Mouse (Mus musculus) embryonic stem cell, embryonic (primary cell): ENCODE data around the gene Dennd2c.

ENCODE experiments used
- CTCF ChIA-PET, 4 experiments: fragments of 300-600 bp in 2 of 4; fragments of 350-600 bp in 2 of 4; sonication (Branson Sonifier 250); formaldehyde crosslinking; loops; one replicate each; lab custom pipeline; 2022; ENCODE audit warnings: inconsistent platforms in 2 of 4; lab: Charles Lee
- POLR2A ChIA-PET, 4 experiments: fragments of 300-600 bp in 2 of 4; fragments of 350-600 bp in 2 of 4; sonication (Branson Sonifier 250); formaldehyde crosslinking; loops; one replicate each; lab custom pipeline; 2022; ENCODE audit warnings: antibody characterized with exemption in 4 of 4, inconsistent platforms in 1 of 4; lab: Charles Lee

The Dennd2c gene

DNA sequence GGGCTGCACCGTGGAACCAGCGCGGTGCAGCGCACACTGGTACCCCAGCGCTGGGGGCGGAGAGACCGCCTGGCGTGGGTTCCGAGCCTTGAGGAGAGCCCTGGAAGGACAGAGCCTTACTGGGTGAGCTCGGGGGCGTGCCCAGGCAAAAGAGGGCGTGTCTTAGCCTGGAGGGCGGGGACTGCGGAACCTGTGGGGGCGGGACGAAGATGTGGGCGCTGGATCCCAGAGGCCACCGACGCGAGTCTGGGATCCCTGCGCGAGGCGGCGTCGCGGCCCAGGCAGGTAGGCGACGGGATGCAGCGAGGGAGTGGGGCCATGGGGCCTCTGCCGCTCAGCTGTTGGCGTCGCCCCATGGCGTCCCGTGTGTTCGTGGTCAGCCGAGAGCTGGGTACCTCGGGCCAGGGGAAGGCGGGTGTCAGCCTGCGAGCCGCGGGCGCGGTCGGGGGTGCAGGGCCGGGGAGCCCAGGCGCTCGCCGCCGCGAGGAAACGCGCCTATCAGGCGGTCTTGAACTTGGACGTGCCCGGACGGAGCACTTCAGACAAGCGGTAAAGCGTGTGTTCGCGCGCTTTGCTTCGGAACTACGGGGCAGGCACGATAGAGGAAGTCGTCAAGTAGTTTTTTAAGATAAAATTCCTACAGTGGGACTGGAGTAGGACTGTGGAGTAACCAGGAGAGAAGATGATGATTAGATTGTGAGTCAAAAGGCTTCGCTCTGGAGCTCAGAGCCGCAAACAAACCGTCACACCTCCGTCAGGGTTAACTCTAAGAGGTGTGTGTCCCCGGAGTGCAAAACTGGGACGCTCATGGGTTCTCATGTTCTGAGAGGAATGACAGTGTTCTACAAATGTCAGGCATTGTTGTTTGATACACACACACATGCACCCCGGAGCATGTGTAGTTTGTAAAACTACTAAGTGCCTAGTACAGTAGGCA lies at the start of gene Dennd2c:
Dennd2c (plus strand) TSS at position 151 of the 937 bp plus-strand sequence.
- ChIA-PET CTCF (interaction anchor here (0.6 to 1.7 kb wide), 10 partner anchors 17 to 1447 kb away, joined by 3 to 6 read pairs (median 4); no protein-coding TSS in a partner anchor), POLR2A (interaction anchor here (0.5 to 18.3 kb wide), 79 partner anchors 7 to 272 kb away, joined by 3 to 486 read pairs (median 6); partner anchors contain the start of genes Bcas2 (in 2 of the 4), Nras (in 2 of the 4), Csde1 (in 1 of the 4) and Trim33 (in 1 of the 4))

DNA sequence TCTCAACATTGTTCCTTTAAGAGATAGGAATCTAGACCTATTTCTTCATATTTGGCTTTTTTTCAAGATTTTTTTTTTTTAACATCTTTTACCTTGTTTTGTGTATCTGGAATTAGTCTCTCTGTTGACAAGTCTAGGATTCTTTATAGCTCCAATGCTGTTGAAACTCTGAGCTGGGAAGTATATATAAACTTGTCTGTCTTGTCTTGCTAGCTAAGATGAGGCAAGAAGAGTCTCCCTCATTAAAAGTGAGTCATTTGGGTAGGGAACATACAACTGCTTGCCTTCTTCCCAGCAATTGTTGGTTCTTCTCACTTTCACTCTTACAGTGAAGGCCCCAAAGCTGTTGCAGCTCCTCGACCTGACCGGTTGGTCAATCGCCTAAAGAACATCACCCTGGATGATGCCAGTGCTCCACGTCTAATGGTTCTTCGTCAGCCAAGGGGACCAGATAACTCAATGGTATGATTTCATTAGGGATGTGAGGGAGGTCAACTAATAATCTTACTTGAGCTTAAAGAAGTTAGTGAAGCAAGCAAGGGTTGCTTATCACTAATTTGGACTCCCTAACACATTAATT lies 46.3 kb upstream of the Dennd2c start:
- POLR2A ChIA-PET, result interaction anchor here in 3 of 4 experiments (0.9 to 6.1 kb wide), 21 partner anchors 7 to 106 kb away, joined by 3 to 73 read pairs (median 4); partner anchors contain the start of gene Csde1 (in 1 of the 3)

DNA sequence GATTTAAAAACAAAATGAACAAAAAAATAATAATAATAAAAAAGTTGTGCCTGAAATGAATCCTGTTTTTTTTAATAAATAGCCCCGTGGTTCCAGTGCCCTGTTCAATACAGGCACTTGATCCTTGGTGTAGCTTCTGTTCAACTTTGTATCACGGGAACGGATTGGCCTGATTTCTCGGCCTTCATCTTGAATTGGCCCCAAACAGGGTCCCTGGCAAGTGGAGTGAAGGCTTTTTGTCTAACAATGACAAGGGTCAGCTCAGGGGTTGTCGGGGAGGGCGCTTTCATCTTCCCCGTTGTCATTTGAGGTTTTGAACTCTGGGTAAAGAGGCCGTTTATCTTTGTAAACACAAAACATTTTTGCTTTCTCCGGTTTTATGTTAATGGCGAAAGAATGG lies 44.7 kb upstream of the Dennd2c start:
- ChIA-PET CTCF (interaction anchor here in 3 of 4 experiments (0.5 to 1.4 kb wide), 3 partner anchors 43 to 398 kb away, joined by 3 to 4 read pairs (median 4); no protein-coding TSS in a partner anchor), POLR2A (interaction anchor here (0.5 to 6.1 kb wide), 57 partner anchors 9 to 1877 kb away, joined by 3 to 73 read pairs (median 5); partner anchors contain the start of genes Bcas2 (in 2 of the 4), Csde1 (in 2 of the 4), Dennd2c (in 2 of the 4) and Sike1 (in 2 of the 4))

More for the DNA sequence above, 46.3 kb upstream of the Dennd2c start:
- CTCF ChIA-PET, result no interaction called here

DNA sequence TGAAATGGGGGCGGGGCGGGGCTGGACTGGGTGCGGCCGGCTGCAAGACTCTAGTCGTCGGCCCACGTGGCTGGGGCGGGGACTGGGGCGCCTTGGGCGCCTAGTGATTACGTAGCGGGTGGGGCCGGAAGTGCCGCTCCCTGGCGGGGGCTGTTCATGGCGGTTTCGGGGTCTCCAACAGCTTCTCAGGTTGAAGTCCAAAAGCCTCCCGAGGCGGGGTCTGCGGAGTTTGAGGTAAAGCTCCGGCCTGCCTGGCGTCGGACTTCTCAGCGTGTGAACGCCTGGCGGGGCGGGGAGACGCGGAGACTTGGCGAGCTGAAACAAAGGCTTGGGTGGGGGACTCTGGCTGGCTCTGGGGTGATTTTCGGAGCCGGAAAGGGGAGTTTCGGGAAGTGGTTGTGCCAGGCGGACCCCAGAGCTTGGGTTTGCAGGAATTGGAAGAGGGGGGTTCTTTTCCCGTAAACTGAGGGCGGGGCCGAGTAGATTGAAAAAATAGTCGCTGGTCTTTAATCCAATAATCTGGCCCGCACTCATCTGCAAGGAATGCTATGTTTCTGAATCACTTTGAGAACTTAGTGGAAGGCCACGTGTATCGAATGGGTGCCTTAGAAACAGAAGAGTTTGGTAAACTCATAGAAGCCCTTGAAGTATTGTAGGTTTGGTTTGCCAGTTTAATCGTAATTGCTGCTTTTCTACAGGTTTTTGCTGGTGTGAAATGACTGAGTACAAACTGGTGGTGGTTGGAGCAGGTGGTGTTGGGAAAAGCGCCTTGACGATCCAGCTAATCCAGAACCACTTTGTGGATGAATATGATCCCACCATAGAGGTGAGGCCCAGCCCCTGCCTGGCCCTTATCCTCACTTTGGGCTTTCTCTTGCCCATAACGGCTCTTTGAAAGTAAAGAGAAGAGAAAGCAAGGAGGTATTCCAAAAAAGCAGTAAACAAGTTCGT lies 43.9 kb upstream of the Dennd2c start, which contains the start of gene Nras:
Nras (plus strand) TSS at position 79 of the 951 bp plus-strand sequence.
- CTCF ChIA-PET, result interaction anchor here (0.5 to 1.4 kb wide), 5 partner anchors 42 to 487 kb away, joined by 3 to 4 read pairs (median 3); no protein-coding TSS in a partner anchor
- POLR2A ChIA-PET, result interaction anchor here (0.5 to 6.1 kb wide), 63 partner anchors 9 to 1877 kb away, joined by 3 to 73 read pairs (median 5); partner anchors contain the start of genes Bcas2 (in 2 of the 4), Csde1 (in 2 of the 4), Dennd2c (in 2 of the 4) and Sike1 (in 2 of the 4)

DNA sequence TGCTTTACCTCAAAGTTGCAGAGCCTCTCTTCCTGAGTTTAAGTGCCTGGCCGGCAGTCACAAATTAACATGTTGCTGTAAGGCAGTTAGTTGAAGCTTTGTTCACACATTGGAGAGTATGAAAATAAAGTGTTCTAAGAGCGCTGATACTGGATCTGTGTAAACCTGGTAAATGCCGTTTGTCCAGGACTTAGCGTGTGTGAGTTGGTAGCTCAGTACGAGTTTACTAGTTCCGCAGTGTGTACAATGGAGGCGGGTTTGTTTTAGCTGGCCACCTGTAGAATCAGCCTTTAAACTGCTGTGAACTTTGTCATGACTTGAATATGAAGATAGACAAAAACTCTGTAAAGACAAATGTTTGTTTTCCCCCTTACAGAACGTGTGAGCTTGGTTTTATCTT lies 35.5 kb upstream of the Dennd2c start:
- POLR2A ChIA-PET, result interaction anchor here in 2 of 4 experiments (0.7 to 6.1 kb wide), 31 partner anchors 8 to 99 kb away, joined by 3 to 73 read pairs (median 4); partner anchors contain the start of genes Nras (in 2 of the 2), Csde1 (in 1 of the 2) and Dennd2c (in 1 of the 2)
- CTCF ChIA-PET, result interaction anchor here in 1 of 4 experiments (1.0 kb wide), 1 partner anchor 30 kb away, joined by 5 read pairs; no protein-coding TSS in a partner anchor

DNA sequence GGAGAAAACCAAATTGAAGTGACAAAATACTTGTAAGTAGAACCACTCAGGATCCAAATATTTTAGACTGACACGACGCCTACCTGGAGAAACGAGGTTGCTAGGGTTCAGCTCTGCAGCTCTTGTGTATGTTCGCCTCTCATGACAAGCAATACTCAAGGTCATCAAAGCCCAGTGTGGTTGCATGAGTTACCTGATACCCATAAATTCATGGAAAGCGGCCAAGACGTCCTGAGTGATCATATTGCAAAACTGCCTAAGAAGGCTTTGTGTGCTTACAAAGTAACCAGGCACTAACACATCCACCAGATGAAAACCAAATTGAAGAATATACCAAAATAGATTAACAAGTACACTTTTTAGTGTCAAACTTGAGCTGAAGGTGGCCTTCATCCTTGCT lies 33.4 kb upstream of the Dennd2c start:
- ChIA-PET CTCF (no interaction called here), POLR2A (interaction anchor here (0.6 to 6.1 kb wide), 13 partner anchors 8 to 1345 kb away, joined by 3 to 73 read pairs (median 5); partner anchors contain the start of gene Nras (in 2 of the 4))

DNA sequence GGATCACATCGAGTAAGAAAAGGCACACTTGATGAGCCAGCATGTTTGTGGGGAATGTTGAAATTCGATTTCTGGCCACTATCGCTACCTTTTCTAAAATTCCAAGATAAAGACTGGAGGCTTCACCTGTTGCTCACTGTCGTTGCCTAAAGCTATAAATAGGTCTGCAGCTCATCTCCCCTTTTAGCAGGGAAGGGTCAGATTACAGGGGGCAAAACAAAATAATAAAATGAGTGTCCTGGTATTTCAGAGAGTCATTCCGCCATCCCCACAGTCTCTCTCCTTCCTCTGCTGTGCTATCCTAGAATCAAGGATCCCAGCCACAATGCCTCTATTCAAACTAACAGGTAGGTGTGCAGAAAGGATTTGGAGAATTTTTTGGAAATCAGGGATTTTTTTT lies 28.6 kb upstream of the Dennd2c start, which contains the start of gene Ampd1:
Ampd1 (plus strand) TSS at position 244 of the 400 bp plus-strand sequence.
- ChIA-PET CTCF (interaction anchor here in 1 of 4 experiments (0.6 kb wide), 1 partner anchor 87 kb away, joined by 3 read pairs; no protein-coding TSS in a partner anchor), POLR2A (interaction anchor here in 1 of 4 experiments (0.9 to 2.0 kb wide), 4 partner anchors 9 to 15 kb away, joined by 3 to 7 read pairs (median 6); partner anchors contain the start of gene Nras)

DNA sequence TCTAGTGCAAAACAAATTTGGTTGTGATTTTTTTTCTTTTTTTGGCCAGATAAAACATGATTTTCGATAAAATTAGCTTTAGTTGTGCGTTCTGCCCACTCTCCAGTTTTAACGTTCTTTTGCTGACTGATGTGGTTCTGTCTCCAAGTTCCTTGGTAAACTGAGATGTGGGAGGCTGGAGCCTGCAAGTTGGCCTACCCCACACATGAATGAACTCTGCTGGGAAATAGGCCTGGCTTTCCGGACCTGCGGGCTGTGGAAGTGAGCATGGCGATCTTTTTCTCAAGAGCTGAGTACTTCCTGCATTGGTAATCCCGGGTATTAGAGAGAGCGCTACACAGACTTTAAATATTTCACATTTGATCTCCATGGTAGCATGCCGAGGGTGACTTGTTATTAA lies 26.5 kb upstream of the Dennd2c start:
- POLR2A ChIA-PET, result interaction anchor here in 1 of 4 experiments (0.8 to 1.3 kb wide), 4 partner anchors 9 to 22 kb away, joined by 3 to 4 read pairs (median 3); no protein-coding TSS in a partner anchor
- CTCF ChIA-PET, result no interaction called here

DNA sequence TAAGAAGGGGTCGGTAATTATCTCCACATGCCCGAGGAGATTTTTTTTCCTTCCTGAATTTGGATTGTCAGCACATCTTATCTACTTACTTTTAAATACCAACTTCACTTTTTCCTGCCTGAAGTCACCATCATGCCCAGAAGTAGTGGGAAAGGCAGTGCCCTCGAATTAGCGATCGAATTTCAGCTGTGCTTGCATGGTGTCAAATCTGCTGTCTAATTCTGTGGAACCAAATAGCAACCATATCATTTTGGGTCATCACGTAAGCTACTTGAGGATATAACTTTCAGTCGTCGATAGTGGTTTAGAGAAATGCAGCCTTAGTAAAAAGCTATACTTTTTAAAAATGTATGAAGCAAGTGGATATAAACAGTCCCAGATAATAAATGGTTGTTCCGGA lies 25.9 kb upstream of the Dennd2c start:
- CTCF ChIA-PET, result no interaction called here
- POLR2A ChIA-PET, result interaction anchor here in 1 of 4 experiments (0.8 to 1.2 kb wide), 5 partner anchors 9 to 81 kb away, joined by 3 to 7 read pairs (median 3); no protein-coding TSS in a partner anchor

DNA sequence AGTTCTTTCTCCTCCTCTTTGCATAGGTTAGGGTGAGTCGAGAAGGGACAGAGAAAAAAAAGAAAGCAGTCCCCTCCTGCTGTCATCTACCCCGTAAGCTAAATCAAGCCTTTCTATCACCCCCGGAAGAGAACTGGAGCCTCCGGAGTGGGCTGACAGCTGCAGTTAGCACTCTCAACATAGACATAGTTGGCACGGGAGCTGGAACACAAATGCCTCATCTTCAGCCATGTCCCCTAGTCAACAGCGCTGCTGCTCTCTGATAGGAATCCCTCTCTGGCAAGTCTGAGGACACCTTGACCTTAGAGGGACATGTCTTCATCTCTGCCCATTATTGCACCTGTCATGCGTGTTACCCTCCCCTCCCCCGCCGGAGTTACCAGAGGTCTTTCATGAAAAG lies 23.1 kb upstream of the Dennd2c start:
- CTCF ChIA-PET, result interaction anchor here in 1 of 4 experiments (1.0 kb wide), 1 partner anchor 74 kb away, joined by 4 read pairs; no protein-coding TSS in a partner anchor
- POLR2A ChIA-PET, result interaction anchor here in 3 of 4 experiments (0.6 to 8.8 kb wide), 20 partner anchors 9 to 978 kb away, joined by 3 to 127 read pairs (median 6); partner anchors contain the start of genes Dennd2c (in 2 of the 3), Nras (in 2 of the 3) and Csde1 (in 1 of the 3)

DNA sequence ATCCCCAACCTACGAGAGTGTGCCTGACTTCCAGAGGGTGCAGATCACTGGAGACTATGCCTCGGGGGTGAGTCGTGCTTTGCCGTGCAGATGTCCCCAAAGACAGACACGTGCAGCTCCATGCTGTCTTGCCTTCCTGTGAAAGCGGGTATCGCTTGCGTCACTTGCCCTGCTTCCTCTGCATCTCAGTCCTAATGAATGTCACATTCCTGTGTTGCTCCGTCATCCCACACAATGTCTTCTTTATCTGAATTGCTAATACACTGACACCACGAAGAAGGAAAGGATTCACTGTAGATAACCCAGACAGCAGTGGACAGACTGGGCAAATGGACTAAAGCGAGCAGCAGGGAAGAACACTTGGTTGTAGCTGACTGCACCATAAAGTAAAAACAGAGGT lies 21.4 kb upstream of the Dennd2c start:
- ChIA-PET CTCF (interaction anchor here in 2 of 4 experiments (0.7 to 1.1 kb wide), 3 partner anchors 72 to 153 kb away, joined by 3 to 4 read pairs (median 4); no protein-coding TSS in a partner anchor), POLR2A (interaction anchor here (0.9 to 8.8 kb wide), 25 partner anchors 11 to 111 kb away, joined by 3 to 127 read pairs (median 8); partner anchors contain the start of genes Csde1 (in 2 of the 4), Dennd2c (in 2 of the 4) and Nras (in 2 of the 4))

DNA sequence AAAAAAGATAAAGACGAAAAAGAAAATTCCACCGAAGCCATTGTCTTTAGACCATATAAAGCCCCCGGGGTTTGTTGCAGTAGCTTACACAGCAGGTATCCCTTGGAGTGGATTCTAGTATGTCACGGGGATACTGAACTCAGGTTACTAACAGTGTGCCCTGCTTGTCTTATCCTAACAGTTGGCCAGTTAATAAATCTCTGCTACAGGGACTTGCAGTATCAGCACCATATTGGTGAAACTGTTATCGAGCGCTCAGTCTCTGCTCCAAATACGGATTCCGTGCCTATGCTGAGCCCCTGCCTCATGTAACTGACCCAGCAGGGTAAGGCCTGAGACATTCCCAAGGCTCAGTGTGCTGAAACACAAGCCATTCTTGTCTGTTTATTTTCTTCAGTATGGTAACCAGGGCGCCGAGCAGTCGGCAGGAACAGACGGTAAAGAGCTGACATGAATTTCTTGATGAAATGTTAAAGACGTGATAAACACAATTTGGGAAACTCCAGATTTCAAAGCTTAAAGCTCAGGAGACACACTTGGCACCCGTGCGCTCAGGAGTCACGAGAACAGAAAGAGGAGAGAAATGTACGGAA lies 20.4 kb upstream of the Dennd2c start:
- POLR2A ChIA-PET, result interaction anchor here in 3 of 4 experiments (0.6 to 8.8 kb wide), 40 partner anchors 8 to 524 kb away, joined by 3 to 127 read pairs (median 6); partner anchors contain the start of genes Csde1 (in 2 of the 3), Dennd2c (in 2 of the 3), Nras (in 2 of the 3) and Ampd1 (in 1 of the 3)
- CTCF ChIA-PET, result interaction anchor here in 1 of 4 experiments (0.6 kb wide), 1 partner anchor 11 kb away, joined by 9 read pairs; no protein-coding TSS in a partner anchor

DNA sequence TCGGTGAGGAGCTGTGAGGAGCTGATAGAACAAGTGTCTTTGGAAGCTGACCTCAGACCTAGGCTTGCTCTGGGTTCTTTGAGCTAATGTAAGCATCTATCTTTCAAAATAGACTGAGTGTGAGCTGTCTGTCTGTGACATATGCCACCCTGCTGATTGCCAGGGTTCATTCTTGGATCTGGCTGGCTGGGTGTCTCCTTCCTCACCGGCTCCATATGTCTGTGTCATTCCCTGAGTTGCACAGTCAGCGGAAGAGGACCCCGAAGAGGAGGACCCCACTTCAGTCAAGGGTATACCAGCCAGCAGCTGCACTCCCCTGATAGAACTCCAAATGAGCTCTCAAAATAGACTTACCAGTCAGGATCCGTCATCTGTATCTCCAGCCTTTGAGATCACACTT lies 19.6 kb upstream of the Dennd2c start:
- ChIA-PET POLR2A (interaction anchor here in 3 of 4 experiments (0.5 to 8.8 kb wide), 38 partner anchors 8 to 315 kb away, joined by 3 to 127 read pairs (median 5); partner anchors contain the start of genes Csde1 (in 2 of the 3), Dennd2c (in 2 of the 3), Ampd1 (in 1 of the 3) and Nras (in 1 of the 3)), CTCF (no interaction called here)

DNA sequence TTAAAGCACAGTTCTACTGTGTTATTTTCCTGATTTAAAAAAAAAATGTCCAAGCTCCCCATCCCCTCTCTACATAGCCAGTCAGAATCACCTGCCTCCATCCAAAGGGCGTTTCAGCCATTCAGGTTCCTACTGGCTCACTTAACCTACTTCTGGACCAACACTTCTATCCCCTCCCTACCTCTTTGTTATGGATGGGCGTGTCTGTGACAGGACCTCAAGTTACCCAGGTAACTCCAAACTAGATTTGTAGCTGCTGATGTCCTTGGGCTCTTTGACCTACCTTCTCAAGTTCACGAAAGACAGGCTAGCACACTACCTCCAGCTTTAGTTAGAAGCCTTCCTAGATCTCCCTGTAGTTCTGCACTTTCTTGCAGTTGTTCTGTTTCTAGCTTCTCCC lies 16.4 kb upstream of the Dennd2c start:
- POLR2A ChIA-PET, result interaction anchor here (0.7 to 8.8 kb wide), 49 partner anchors 11 to 210 kb away, joined by 3 to 127 read pairs (median 5); partner anchors contain the start of genes Dennd2c (in 3 of the 4), Nras (in 3 of the 4), Bcas2 (in 2 of the 4) and Csde1 (in 2 of the 4)
- CTCF ChIA-PET, result interaction anchor here in 3 of 4 experiments (0.8 to 1.2 kb wide), 7 partner anchors 11 to 71 kb away, joined by 3 to 5 read pairs (median 3); partner anchors contain the start of gene Dennd2c (in 1 of the 3)

DNA sequence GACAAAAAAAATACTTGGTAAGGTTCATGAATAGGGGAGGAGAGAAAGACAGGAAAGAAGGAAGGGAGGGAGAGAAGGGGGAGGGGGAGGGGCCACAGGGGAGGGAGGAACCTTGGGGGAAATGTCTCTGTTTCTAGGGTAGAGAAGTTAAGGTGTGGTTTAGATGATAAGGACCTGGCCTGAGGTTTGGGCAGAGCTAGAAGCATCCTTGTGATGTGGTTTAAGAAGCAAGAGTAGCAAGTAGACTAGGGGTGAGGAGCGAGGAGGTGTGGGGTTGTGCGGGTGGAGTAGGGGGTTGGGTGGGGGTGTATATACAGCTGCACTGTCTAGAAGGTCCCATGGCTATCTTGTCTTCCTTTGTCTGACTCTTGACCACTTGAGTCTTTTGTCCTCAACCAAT lies 10.7 kb upstream of the Dennd2c start:
- ChIA-PET CTCF (interaction anchor here in 2 of 4 experiments (0.6 to 0.7 kb wide), 2 partner anchors 9 to 30 kb away, joined by 3 read pairs; no protein-coding TSS in a partner anchor), POLR2A (interaction anchor here in 3 of 4 experiments (0.6 to 5.9 kb wide), 14 partner anchors 10 to 212 kb away, joined by 3 to 49 read pairs (median 4); partner anchors contain the start of gene Dennd2c (in 3 of the 3))
